11 mouse cellular contexts compared by ENCODE assay signal in genomic region chr5:142900651-142901050, GRCm38 (mm10). TPM values are rescaled to one million over a fixed set of nuclear protein-coding genes. Genes with fewer than 3 reads are reported as not detected.
DNase-seq lines count a peak whose midpoint lies in the region; ATAC-seq lines count a peak whose summit lies in the region.
"Had no signal": no experiment of that assay in that cellular context is flagged by ENCODE, and none has a peak within 500 bp of the region (broad histone marks: within the 10 kb centered on the region; RNA-seq: fewer than 3 reads in every experiment).

No protein-coding gene starts in this region.

- H3K36me3 ChIP-seq in heart, embryonic 15.5 days = peaks cover 48% of the 10 kb centered on the region
- H3K36me3 ChIP-seq in heart, embryonic 11.5 days (ENCODE audit: control insufficient read depth, insufficient read depth, low read length) = peaks cover 33% of the 10 kb centered on the region
- peaks cover 68% of the 10 kb centered on the region for H3K36me3 ChIP-seq in midbrain, embryonic 13.5 days
- H3K36me3 ChIP-seq in midbrain, embryonic 14.5 days (ENCODE audit: control insufficient read depth, insufficient read depth, low read length) = peaks cover 66% of the 10 kb centered on the region

- H3K27me3 ChIP-seq in heart, embryonic 15.5 days = no peaks in the 10 kb centered on the region
- H3K27me3 ChIP-seq in heart, embryonic 11.5 days (ENCODE audit: control insufficient read depth, insufficient read depth, low read length) = no peaks in the 10 kb centered on the region
- H3K27me3 ChIP-seq in midbrain, embryonic 13.5 days = no peaks in the 10 kb centered on the region
- no peaks in the 10 kb centered on the region for H3K27me3 ChIP-seq in midbrain, embryonic 14.5 days (ENCODE audit: control insufficient read depth, insufficient read depth, low read length)

- peak; percentile 31 for DNase-seq in cerebellum, adult 11-12 months
- no peak for DNase-seq in cerebellum, postnatal 36 days
- no peak for DNase-seq in midbrain, embryonic 14.5 days
- DNase-seq in NIH3T3 (ENCODE audit: low read depth) = peak; percentile 54
- DNase-seq in right cerebral cortex, postnatal 36 days (ENCODE audit: low spot score in 2 of 2) = no peak

- WGBS in heart, embryonic 15.5 days = 73% methylated on average over 7 of the region's 7 CpGs
- WGBS in heart, embryonic 11.5 days (ENCODE audit: insufficient replicate concordance) = 80% methylated on average over 7 of the region's 7 CpGs
- 92% methylated on average over 7 of the region's 7 CpGs for WGBS in midbrain, embryonic 13.5 days
- WGBS in midbrain, embryonic 14.5 days = 86% methylated on average over 7 of the region's 7 CpGs

- peaks cover 31% of the 10 kb centered on the region for H3K4me1 ChIP-seq in heart, embryonic 15.5 days (replicated peaks)
- peaks cover 11% of the 10 kb centered on the region for H3K4me1 ChIP-seq in heart, embryonic 11.5 days (ENCODE audit: control insufficient read depth, insufficient read depth, low read length)
- H3K4me1 ChIP-seq in midbrain, embryonic 13.5 days (replicated peaks) = peaks cover 34% of the 10 kb centered on the region
- peaks cover 26% of the 10 kb centered on the region for H3K4me1 ChIP-seq in midbrain, embryonic 14.5 days (ENCODE audit: control insufficient read depth, insufficient read depth, low read length)

- H3K9me3 ChIP-seq in heart, embryonic 15.5 days (replicated peaks) = no peaks in the 10 kb centered on the region
- H3K9me3 ChIP-seq in heart, embryonic 11.5 days (replicated peaks; ENCODE audit: control insufficient read depth, low read length) = no peaks in the 10 kb centered on the region
- H3K9me3 ChIP-seq in midbrain, embryonic 13.5 days = no peaks in the 10 kb centered on the region
- H3K9me3 ChIP-seq in midbrain, embryonic 14.5 days (ENCODE audit: control insufficient read depth, low read length) = no peaks in the 10 kb centered on the region
- H3K9me3 ChIP-seq: G1E had no signal

- no peak for ATAC-seq in heart, embryonic 15.5 days (replicated peaks; ENCODE audit: insufficient number of reproducible peaks, insufficient read depth, low FRiP score, low read depth)
- no peak for ATAC-seq in heart, embryonic 11.5 days (replicated peaks; ENCODE audit: insufficient number of reproducible peaks, low FRiP score, low TSS enrichment)
- no peak for ATAC-seq in midbrain, embryonic 13.5 days
- ATAC-seq in midbrain, embryonic 14.5 days (ENCODE audit: low FRiP score, low TSS enrichment) = no peak
- ATAC-seq: activated CD4-positive, CD25-positive, alpha-beta regulatory T cell, adult 4 months; inflammation-experienced regulatory T-cells, adult 6 months had no signal

- no peak overlapping the region for H3K9ac ChIP-seq in heart, embryonic 15.5 days
- no peak overlapping the region for H3K9ac ChIP-seq in heart, embryonic 11.5 days (ENCODE audit: low read depth, low read length)
- H3K9ac ChIP-seq in midbrain, embryonic 13.5 days (replicated peaks) = no peak overlapping the region
- H3K9ac ChIP-seq in midbrain, embryonic 14.5 days (replicated peaks; ENCODE audit: low read length) = no peak overlapping the region

- H3K4me2 ChIP-seq in heart, embryonic 15.5 days = no peak overlapping the region
- H3K4me2 ChIP-seq in heart, embryonic 11.5 days = no peak overlapping the region
- no peak overlapping the region for H3K4me2 ChIP-seq in midbrain, embryonic 13.5 days (replicated peaks)
- H3K4me2 ChIP-seq in midbrain, embryonic 14.5 days (ENCODE audit: low read length) = no peak overlapping the region

- no peak overlapping the region for H3K4me3 ChIP-seq in heart, embryonic 15.5 days
- no peak overlapping the region for H3K4me3 ChIP-seq in heart, embryonic 11.5 days (ENCODE audit: low read depth, low read length)
- no peak overlapping the region for H3K4me3 ChIP-seq in midbrain, embryonic 13.5 days (replicated peaks)
- no peak overlapping the region for H3K4me3 ChIP-seq in midbrain, embryonic 14.5 days (replicated peaks; ENCODE audit: low read depth, low read length)

- H3K27ac ChIP-seq in heart, embryonic 15.5 days = peak overlapping the region; percentile 100
- no peak overlapping the region for H3K27ac ChIP-seq in heart, embryonic 11.5 days (ENCODE audit: low read depth, low read length)
- H3K27ac ChIP-seq in midbrain, embryonic 13.5 days = 0 out of 2 replicates have a peak overlapping the region, but pooled peaks have one; percentile 9
- H3K27ac ChIP-seq in midbrain, embryonic 14.5 days (replicated peaks; ENCODE audit: low read depth, low read length) = no peak overlapping the region; the same call in 1 of the 2 replicates

RNA-seq across cellular contexts. Expression of gene Fbxl18, which starts 5.4 kb away (rescaled TPM):
- 7.7 and 9.9 TPM in 2 replicates for polyA plus RNA-seq in heart, embryonic 15.5 days (2015; fragmentation: Nextera tagmentation; extraction: Ambion mirVana)
- polyA plus RNA-seq in heart, embryonic 11.5 days (2014; fragmentation: Nextera tagmentation; extraction: Ambion mirVana) = 7.0 and 8.0 TPM in 2 replicates
- polyA plus RNA-seq in midbrain, embryonic 13.5 days (2015; fragmentation: Nextera tagmentation; extraction: Ambion mirVana) = 40.1 and 40.4 TPM in 2 replicates
- 28.6 and 28.8 TPM in 2 replicates for polyA plus RNA-seq in midbrain, embryonic 14.5 days (2014; fragmentation: Nextera tagmentation; extraction: Ambion mirVana)

RNA-seq across cellular contexts. Expression of gene Actb, which starts 5.9 kb away (rescaled TPM):
- polyA plus RNA-seq in heart, embryonic 15.5 days (2015; fragmentation: Nextera tagmentation; extraction: Ambion mirVana) = 5,943 and 6,493 TPM in 2 replicates
- polyA plus RNA-seq in heart, embryonic 11.5 days (2014; fragmentation: Nextera tagmentation; extraction: Ambion mirVana) = 7,480 and 8,290 TPM in 2 replicates
- 15,567 and 17,404 TPM in 2 replicates for polyA plus RNA-seq in midbrain, embryonic 13.5 days (2015; fragmentation: Nextera tagmentation; extraction: Ambion mirVana)
- 16,375 and 16,992 TPM in 2 replicates for polyA plus RNA-seq in midbrain, embryonic 14.5 days (2014; fragmentation: Nextera tagmentation; extraction: Ambion mirVana)

RNA-seq across cellular contexts. Expression of gene Fscn1, which starts 59.5 kb away (rescaled TPM):
- 108 and 137 TPM in 2 replicates for polyA plus RNA-seq in heart, embryonic 15.5 days (2015; fragmentation: Nextera tagmentation; extraction: Ambion mirVana)
- 180 and 186 TPM in 2 replicates for polyA plus RNA-seq in heart, embryonic 11.5 days (2014; fragmentation: Nextera tagmentation; extraction: Ambion mirVana)
- 555 TPM in 2 replicates for polyA plus RNA-seq in midbrain, embryonic 13.5 days (2015; fragmentation: Nextera tagmentation; extraction: Ambion mirVana)
- polyA plus RNA-seq in midbrain, embryonic 14.5 days (2014; fragmentation: Nextera tagmentation; extraction: Ambion mirVana) = 521 and 580 TPM in 2 replicates
- polyA plus RNA-seq: G1E had no signal

Comparison
In these comparisons a context has a peak if more than half of its experiments do, and no peak if none do; other contexts are left out.
1. DNase-seq: peak in cerebellum, adult 11-12 months (single experiment) and NIH3T3 (single experiment); none in cerebellum, postnatal 36 days (0 of 2), midbrain, embryonic 14.5 days (single experiment) and right cerebral cortex, postnatal 36 days (0 of 2).
2. H3K27ac ChIP-seq: peak in heart, embryonic 15.5 days (single experiment) and midbrain, embryonic 13.5 days (single experiment); none in heart, embryonic 11.5 days (single experiment) and midbrain, embryonic 14.5 days (single experiment).